Mouse (Mus musculus) olfactory bulb, adult 2 months (tissue): ENCODE measurements around the gene Wnk2.

Experiments
- CTCF ChIP-seq: fragments of 200-500 bp; IDR thresholded peaks from 2 replicates; pipeline ENCODE4 v1.5.1; 2012; ENCODE audit warnings: low read depth, mild to moderate bottlenecking, low read length, moderate library complexity; ENCODE audit not compliant: insufficient read depth
- POLR2A ChIP-seq: fragments of 200-500 bp; IDR thresholded peaks from 2 replicates; pipeline ENCODE4 v1.6.1; 2012; ENCODE audit warnings: mild to moderate bottlenecking, low read depth, low read length, moderate library complexity; ENCODE audit not compliant: insufficient read depth

- TF ChIP-seq CTCF (no peak), POLR2A (no peak)
Observed at GRCm38 (mm10) chr13:49146040-49146697, 1.6 kb downstream of the Wnk2 start.
